Mouse (Mus musculus): Measurements from ENCODE around the gene Gpr21.

DNA sequence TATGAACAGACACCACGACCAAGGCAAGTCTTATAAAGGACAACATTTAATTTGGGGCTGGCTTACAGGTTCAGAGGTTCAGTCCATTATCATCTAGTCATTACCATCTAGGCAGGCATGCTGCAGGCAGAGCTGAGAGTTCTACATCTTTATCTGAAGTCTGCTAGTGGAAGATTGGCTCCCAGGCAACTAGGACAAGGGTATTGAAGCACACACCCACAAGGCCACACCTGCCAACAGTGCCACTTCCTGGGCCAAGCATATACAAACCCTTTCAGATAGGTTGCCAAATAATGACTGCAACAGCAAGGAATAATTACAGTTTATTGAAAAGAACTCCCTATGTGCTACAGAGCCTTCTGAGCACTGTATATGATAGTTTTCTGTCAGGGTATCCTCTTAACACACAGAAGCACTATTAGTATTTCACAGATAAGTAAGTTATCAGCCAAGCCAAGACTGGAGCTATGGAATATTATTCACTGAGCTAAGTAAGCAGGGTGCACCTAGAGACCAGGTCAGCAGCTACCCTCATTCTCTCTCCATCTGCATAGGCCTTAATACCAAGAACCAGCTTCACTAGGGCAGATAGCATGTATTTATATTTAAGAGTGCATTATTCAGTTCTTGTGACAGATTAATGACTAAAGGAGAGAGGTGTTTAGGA, 33.3 kb downstream of the Gpr21 start:
- TF ChIP-seq CTCF (IDR thresholded peaks at IDR 0.05; ENCODE audit: low read depth): no peak
- no peak for TF ChIP-seq EP300 (IDR thresholded peaks at IDR 0.05; ENCODE audit: low read depth)
